Mouse (Mus musculus) E14TG2a.4 (cell line): ENCODE data around the gene Plac8.

Experiments used
- CTCF ChIP-seq: conservative IDR thresholded peaks from 2 replicates; pipeline ENCODE4 v1.5.1; 2014; ENCODE audit warnings: low read length
- NANOG ChIP-seq: IDR thresholded peaks from 2 replicates; pipeline ENCODE4 v1.6.1; 2014; ENCODE audit warnings: borderline replicate concordance, low read length, mixed read lengths
- POU5F1 ChIP-seq: IDR thresholded peaks from 2 replicates; pipeline ENCODE4 v1.6.1; 2014; ENCODE audit warnings: low read length, borderline replicate concordance

DNA sequence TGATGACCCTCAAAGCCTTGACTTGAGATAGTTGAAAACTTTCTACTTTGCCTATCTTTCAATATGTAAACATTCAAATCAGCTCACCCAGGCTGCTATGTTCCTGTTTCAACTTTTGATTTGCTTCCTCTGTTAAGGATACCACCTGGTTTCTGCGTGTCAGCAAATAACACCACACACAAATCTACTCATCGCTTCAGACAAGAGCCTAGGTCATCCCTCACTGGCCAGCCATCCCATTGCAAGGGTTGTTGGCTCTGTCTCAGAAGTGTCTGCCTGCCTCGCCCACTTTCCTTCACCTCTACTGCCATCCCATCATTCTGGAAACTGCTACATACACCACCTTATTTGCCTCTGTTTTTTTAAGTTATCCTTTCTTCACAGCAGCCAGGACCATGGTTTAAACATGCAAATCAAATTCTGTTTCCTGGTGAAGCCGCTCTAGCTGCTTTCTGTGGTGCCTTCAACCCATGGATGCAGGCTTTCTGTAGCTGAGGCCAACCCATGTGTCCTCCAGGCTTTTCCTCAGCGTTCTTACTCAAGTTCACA, 6.9 kb upstream of the Plac8 start:
- TF ChIP-seq CTCF (no peak), NANOG (no peak), POU5F1 (no peak)
